Mouse (Mus musculus) spleen, adult 2 months (tissue): ENCODE measurements around the gene Gstt1. TPM values are rescaled to one million over a fixed set of nuclear protein-coding genes. Genes with fewer than 3 reads are reported as not detected.
A peak's percentile ranks its signal among the peaks of the same experiment; 100 is the strongest.
"Not testable (repeated sequence)": the region's sequence is repeated elsewhere in the genome, so short reads cannot be mapped to it uniquely, and the experiment has no call there.

Experiments used
- DNase-seq, 2 experiments: peaks; one replicate each; pipeline versions ENCODE4 v3.0.0 to v3.0.0-alpha.2; 2012 to 2021; ENCODE audit warnings: low spot score in 2 of 2, low read depth in 1 of 2
- H3K27ac ChIP-seq: fragments of 200-500 bp; 2 replicates; pipeline ENCODE4 v1.5.1; 2012; ENCODE audit warnings: low read length, inconsistent platforms; ENCODE audit not compliant: insufficient read depth
- H3K27me3 ChIP-seq: fragments of 200-500 bp; 2 replicates; pipeline ENCODE4 v1.6.1; 2012; ENCODE audit warnings: mild to moderate bottlenecking, moderate library complexity, low read length, inconsistent platforms; ENCODE audit not compliant: control insufficient read depth, insufficient read depth
- H3K36me3 ChIP-seq: fragments of 200-500 bp; 2 replicates; pipeline ENCODE4 v1.6.1; 2012; ENCODE audit warnings: mild to moderate bottlenecking, low read length, inconsistent platforms; ENCODE audit not compliant: control insufficient read depth, insufficient read depth
- H3K4me1 ChIP-seq: fragments of 200-500 bp; 2 replicates; pipeline ENCODE4 v1.6.1; 2011; ENCODE audit warnings: inconsistent platforms; ENCODE audit not compliant: control insufficient read depth, insufficient read depth, insufficient read length
- H3K4me3 ChIP-seq: fragments of 200-500 bp; 2 replicates; pipeline ENCODE4 v1.5.1; 2011; ENCODE audit warnings: mild to moderate bottlenecking, inconsistent platforms; ENCODE audit not compliant: insufficient read depth, insufficient read length; ENCODE audit errors: extremely low read depth
- CTCF ChIP-seq: fragments of 200-500 bp; IDR thresholded peaks from 2 replicates; pipeline ENCODE4 v1.5.1; 2011; ENCODE audit warnings: mild to moderate bottlenecking, inconsistent platforms; ENCODE audit not compliant: insufficient read depth, insufficient read length, insufficient replicate concordance; ENCODE audit errors: extremely low read depth
- POLR2A ChIP-seq: fragments of 200-500 bp; IDR thresholded peaks from 2 replicates; pipeline ENCODE4 v1.6.1; 2011; ENCODE audit warnings: low read depth, low read length, inconsistent platforms
- WGBS: fragments of 180-500 bp; shearing (Covaris S2); methylation state at CpG from one replicate; pipeline ENCODE4 v1.1.7; 2018; 5-methylcytosine and 5-hydroxymethylcytosine counted together
- polyA plus RNA-seq: library from polyadenylated mRNA; depleted of rRNA; stranded (reverse); fragments of >200 nt; gene quantifications from 2 replicates; pipeline ENCODE4 v1.2.3, GENCODE M21; 2012

Gstt1 gene
- polyA plus RNA-seq, 1 experiment: 28.5 TPM

- no peak for DNase-seq
- TF ChIP-seq POLR2A (no peak), CTCF (no peak)
- 93% methylated on average over 2 of the region's 2 CpGs for WGBS
- H3K4me1 ChIP-seq: peaks cover under 1% of the 10 kb centered on the region; the same call in 1 of the 2 replicates
- no peaks in the 10 kb centered on the region for H3K36me3 ChIP-seq
- no peak overlapping the region for H3K27ac ChIP-seq
- H3K27me3 ChIP-seq: no peaks in the 10 kb centered on the region
- H3K4me3 ChIP-seq: no peak overlapping the region
Observed at GRCm38 (mm10) chr10:75777885-75778284, 20.5 kb downstream of the Gstt1 start.

GRCm38 (mm10) chr10:75776562-75776961 lies 21.8 kb downstream of the Gstt1 start:
- no peaks in the 10 kb centered on the region for H3K36me3 ChIP-seq
- H3K4me1 ChIP-seq: peaks cover 8% of the 10 kb centered on the region; the same call in 1 of the 2 replicates
- DNase-seq: no peak
- H3K4me3 ChIP-seq: no peak overlapping the region
- TF ChIP-seq CTCF (no peak), POLR2A (no peak)
- no peaks in the 10 kb centered on the region for H3K27me3 ChIP-seq
- H3K27ac ChIP-seq: no peak overlapping the region
- WGBS: 88% methylated on average over 6 of the region's 6 CpGs

- H3K36me3 ChIP-seq: no peaks in the 10 kb centered on the region
- no peak for DNase-seq
- no peaks in the 10 kb centered on the region for H3K27me3 ChIP-seq
- H3K4me3 ChIP-seq: no peak overlapping the region
- H3K4me1 ChIP-seq: peaks cover 8% of the 10 kb centered on the region; the same call in 1 of the 2 replicates
- WGBS: 89% methylated on average over 9 of the region's 9 CpGs
- TF ChIP-seq CTCF: no peak
- no peak for TF ChIP-seq POLR2A
- no peak overlapping the region for H3K27ac ChIP-seq
Observed at GRCm38 (mm10) chr10:75774587-75774986, 23.8 kb downstream of the Gstt1 start.

GRCm38 (mm10) chr10:75774102-75774501 lies 24.3 kb downstream of the Gstt1 start:
- H3K4me3 ChIP-seq: no peak overlapping the region
- no peak for DNase-seq
- no peak overlapping the region for H3K27ac ChIP-seq
- no peaks in the 10 kb centered on the region for H3K27me3 ChIP-seq
- TF ChIP-seq CTCF (no peak), POLR2A (no peak)
- peaks cover 8% of the 10 kb centered on the region; the same call in 1 of the 2 replicates for H3K4me1 ChIP-seq
- WGBS: 95% methylated on average over 5 of the region's 5 CpGs
- H3K36me3 ChIP-seq: no peaks in the 10 kb centered on the region

GRCm38 (mm10) chr10:75772795-75773664 lies 25.4 kb downstream of the Gstt1 start, which contains the start of gene Ddt:
Ddt (minus strand) TSS chr10:75773414.
- Histone ChIP-seq H3K4me1 (peaks cover 8% of the 10 kb centered on the region; the same call in 1 of the 2 replicates), H3K27ac (peak within 1 kb of the TSS; percentile 6; the same call in 1 of the 2 replicates), H3K27me3 (no peaks in the 10 kb centered on the region), H3K4me3 (peak within 1 kb of the TSS; percentile 74), H3K36me3 (no peaks in the 10 kb centered on the region)
- DNase-seq: peak; percentile 85 to 86
- TF ChIP-seq POLR2A (no peak), CTCF (0 out of 2 replicates have a peak, but pooled peaks have one; percentile 1)
- under 1% methylated on average over 47 of the region's 47 CpGs for WGBS

- not testable (repeated sequence) for DNase-seq
- 64% methylated on average over 5 of the region's 5 CpGs for WGBS
Observed at GRCm38 (mm10) chr10:75767756-75768155, 30.6 kb downstream of the Gstt1 start.

GRCm38 (mm10) chr10:75766856-75767255 lies 31.5 kb downstream of the Gstt1 start:
- no peak for DNase-seq
- H3K27me3 ChIP-seq: no peaks in the 10 kb centered on the region
- H3K36me3 ChIP-seq: no peaks in the 10 kb centered on the region
- no peak overlapping the region for H3K4me3 ChIP-seq
- no peaks in the 10 kb centered on the region for H3K4me1 ChIP-seq
- no peak overlapping the region for H3K27ac ChIP-seq
- TF ChIP-seq POLR2A (no peak), CTCF (no peak)
- 81% methylated on average over 6 of the region's 6 CpGs for WGBS

More at GRCm38 (mm10) chr10:75767756-75768155, 30.6 kb downstream of the Gstt1 start:
- H3K4me3 ChIP-seq, H3K36me3 ChIP-seq, H3K27me3 ChIP-seq, H3K27ac ChIP-seq, H3K4me1 ChIP-seq: not testable (repeated sequence)
